Mouse (Mus musculus): ENCODE measurements around the gene Brpf3.

DNA sequence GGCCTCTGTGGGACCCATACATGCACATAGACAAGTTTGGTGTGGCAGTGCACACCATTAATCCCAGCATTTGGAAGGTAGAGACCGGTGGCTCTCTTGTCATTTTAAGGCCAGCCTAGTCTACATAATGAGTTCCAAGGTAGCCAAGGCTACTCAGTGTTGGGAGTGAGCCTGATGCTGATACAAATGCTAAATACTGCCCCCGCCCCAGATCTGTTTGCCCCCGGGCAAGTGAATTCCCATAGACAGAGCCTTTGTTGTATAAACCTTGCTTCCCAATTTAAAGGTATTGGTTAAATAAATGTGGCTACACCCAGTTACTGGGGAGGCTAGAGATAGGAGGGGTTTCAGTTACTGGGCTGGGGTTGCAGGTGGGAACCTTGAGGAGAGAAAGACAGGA, 15.9 kb upstream of the Brpf3 start:
- TF ChIP-seq CTCF (IDR thresholded peaks at IDR 0.05) = no peak
- TF ChIP-seq EP300 (IDR thresholded peaks at IDR 0.05) = no peak
